Mouse (Mus musculus): ENCODE results near the gene Ier5l. TPM values are rescaled to one million over a fixed set of nuclear protein-coding genes. Genes with fewer than 3 reads are reported as not detected.

Ier5l gene
- polyA plus RNA-seq, 1 experiment from 2014 or later: 2.0 TPM

DNA sequence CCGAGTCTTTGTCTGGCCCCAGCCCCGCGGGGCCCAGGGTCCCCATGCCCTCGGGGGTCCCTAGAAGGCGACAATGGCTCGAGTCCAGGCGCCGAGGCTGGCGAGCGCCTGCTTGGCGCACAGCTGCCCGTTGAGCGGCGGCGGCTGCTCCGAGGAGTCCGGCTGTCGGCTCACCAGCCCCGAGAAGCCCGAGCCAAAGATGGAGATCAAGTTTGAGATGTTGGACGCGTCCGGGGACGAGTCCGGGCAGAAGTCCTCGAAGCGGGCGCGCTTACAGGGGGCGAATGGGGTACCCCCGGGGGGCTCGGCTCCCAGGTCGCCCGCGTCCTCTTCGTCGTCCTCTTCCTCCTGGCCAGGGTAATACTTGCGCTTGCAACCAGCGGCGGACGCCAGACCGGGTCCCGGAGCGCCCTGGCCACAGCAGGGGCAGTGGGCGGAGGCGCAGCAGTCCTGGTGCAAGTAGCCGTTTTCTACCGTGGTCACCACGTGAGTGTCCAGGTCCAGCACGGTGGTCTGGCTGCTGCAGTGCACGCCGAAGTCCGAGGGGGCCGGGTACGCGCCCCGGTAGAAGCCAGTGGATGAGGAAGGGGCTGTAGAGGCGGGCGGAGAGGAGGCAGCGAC is 1.2 kb downstream of the Ier5l start:
- 0% methylated on average over 57 of the region's 60 CpGs for WGBS

DNA sequence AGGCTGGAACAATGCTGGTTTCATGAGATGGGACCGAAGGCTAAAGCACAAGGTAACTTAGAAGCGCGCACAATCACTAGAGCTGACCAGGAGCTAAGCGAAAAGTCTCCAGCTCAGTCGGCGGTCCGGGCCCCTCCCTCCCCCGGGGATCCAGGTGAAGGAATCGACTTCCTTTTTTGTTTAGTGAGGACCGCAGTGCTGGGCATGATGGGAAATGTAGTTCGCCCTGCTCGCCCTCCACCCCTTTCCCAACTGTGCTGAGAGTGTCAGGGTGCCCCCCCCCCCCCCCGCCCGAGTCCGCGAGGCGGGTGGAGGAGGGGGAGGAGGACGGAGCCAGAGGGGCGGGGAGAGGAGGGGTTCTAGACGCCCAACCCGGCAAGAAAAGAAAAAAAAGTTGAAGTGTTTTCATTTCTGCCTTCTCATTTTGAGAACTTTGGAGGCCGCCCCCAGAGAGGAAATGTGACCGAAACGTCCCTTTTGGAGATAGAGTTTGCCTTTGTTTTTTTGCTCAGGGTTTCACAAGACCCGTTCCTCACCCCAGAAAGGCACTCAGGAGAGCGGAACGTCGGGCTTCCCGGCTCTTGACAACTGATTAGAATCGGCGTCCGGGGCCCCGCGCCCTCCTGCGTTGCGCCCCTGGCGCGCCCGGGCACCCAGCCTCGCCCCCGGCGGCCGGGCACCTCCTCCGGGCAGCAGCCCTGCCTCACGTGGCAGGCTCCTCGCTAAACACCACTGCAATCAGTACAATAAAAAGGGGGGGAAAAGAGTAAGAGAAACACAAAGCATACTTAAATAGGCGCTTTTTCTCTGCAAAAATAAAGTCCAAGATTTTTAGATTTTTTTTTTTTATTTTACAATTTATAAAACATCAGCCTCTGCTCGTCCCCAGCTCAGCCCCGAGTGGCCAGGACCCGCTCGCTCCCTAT is 2.0 kb downstream of the Ier5l start:
- Histone ChIP-seq H3K4me2 (ENCODE audit: low read length) (peak overlapping the region; percentile 100), H3K4me3 (ENCODE audit: low read depth, low read length) (peak overlapping the region; percentile 82), H3K27ac (ENCODE audit: low read length) (peak overlapping the region; percentile 89), H3K27me3 (ENCODE audit: control insufficient read depth, insufficient read depth, low read depth, low read length) (no peaks in the 10 kb centered on the region), H3K36me3 (ENCODE audit: control insufficient read depth, insufficient read depth, low read length) (no peaks in the 10 kb centered on the region), H3K9me3 (replicated peaks; ENCODE audit: control insufficient read depth, low read length, poor library complexity, severe bottlenecking) (no peaks in the 10 kb centered on the region), H3K4me1 (ENCODE audit: control insufficient read depth, insufficient read depth, low read length) (peaks cover 30% of the 10 kb centered on the region), H3K9ac (ENCODE audit: low read depth, low read length) (peak overlapping the region; percentile 96)
- ATAC-seq: no peak
- under 1% methylated on average over 47 of the region's 51 CpGs for WGBS

More for the DNA sequence above, 1.2 kb downstream of the Ier5l start:
- Histone ChIP-seq H3K27ac (ENCODE audit: low read length) (peak overlapping the region; percentile 89), H3K4me3 (ENCODE audit: low read depth, low read length) (peak overlapping the region; percentile 82), H3K9me3 (replicated peaks; ENCODE audit: control insufficient read depth, low read length, poor library complexity, severe bottlenecking) (no peaks in the 10 kb centered on the region), H3K36me3 (ENCODE audit: control insufficient read depth, insufficient read depth, low read length) (no peaks in the 10 kb centered on the region), H3K27me3 (ENCODE audit: control insufficient read depth, insufficient read depth, low read depth, low read length) (no peaks in the 10 kb centered on the region), H3K4me2 (ENCODE audit: low read length) (peak overlapping the region; percentile 100), H3K9ac (ENCODE audit: low read depth, low read length) (peak overlapping the region; percentile 96), H3K4me1 (ENCODE audit: control insufficient read depth, insufficient read depth, low read length) (peaks cover 27% of the 10 kb centered on the region)
- ATAC-seq: no peak

DNA sequence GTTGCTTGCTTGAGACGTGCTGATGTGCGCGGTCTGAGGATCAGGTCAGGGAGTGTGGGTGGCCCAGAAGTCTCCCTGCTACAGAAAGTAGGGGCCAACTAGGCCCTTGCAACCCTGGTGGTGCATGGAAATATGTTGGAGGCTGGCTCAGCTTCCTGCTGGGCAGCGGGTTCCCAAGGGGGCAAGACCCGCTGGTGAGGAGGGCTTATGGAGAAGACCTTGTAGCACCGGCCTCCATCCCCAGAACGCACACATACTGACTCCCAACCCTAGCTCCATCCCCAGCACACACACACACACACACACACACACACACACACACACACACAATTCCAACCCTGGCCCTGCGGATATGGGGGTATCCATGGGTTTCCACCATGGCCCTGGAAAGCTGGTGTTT is 3.0 kb downstream of the Ier5l start:
- Histone ChIP-seq H3K4me3 (ENCODE audit: low read depth, low read length) (peak overlapping the region; percentile 82), H3K4me1 (ENCODE audit: control insufficient read depth, insufficient read depth, low read length) (peaks cover 30% of the 10 kb centered on the region)

DNA sequence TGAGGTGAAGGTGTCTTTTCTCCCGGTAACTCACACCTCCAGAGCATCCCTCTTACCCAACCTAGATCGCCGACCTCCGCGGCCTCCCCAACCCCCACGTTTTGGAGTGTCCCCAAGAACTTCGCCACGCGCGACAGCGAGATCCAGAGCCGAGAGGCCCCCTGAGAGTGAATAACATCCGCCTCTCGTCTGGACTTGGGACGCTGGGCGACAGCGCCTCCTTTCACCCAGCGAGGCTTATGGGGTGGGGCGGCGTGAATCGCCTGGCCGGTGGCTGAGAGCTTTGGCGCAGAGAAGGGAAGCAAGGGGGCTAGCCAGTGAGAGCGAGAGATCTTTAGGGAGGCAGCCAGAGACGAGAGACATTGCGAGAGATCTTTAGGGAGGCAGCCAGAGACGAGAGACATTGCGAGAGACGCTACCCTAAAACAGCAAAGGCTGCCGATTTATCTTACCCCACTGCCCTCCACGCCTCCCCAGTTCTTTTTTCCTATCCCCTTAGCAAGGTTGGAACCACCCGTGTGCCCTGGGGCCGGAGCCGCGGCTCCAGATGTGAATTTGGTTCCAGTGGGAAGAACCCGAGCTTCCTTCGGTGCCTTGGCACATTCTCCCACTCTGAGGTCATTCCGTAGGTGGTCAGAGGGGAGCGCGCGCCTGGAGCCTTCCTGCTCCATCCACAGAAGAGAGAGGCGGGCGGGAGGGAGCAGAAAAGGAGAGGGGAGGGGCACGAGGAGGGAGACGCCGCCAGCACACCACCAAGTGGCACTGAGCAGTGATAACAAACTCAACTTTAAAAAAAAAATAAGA is 3.7 kb downstream of the Ier5l start:
- H3K9ac ChIP-seq (ENCODE audit: low read depth, low read length): peak overlapping the region; percentile 84
- peak overlapping the region; percentile 82 for H3K4me3 ChIP-seq (ENCODE audit: low read depth, low read length)
- H3K4me1 ChIP-seq (ENCODE audit: control insufficient read depth, insufficient read depth, low read length): peaks cover 30% of the 10 kb centered on the region
- H3K27me3 ChIP-seq (ENCODE audit: control insufficient read depth, insufficient read depth, low read depth, low read length): no peaks in the 10 kb centered on the region
- no peaks in the 10 kb centered on the region for H3K9me3 ChIP-seq (replicated peaks; ENCODE audit: control insufficient read depth, low read length, poor library complexity, severe bottlenecking)
- H3K27ac ChIP-seq (ENCODE audit: low read length): peak overlapping the region; percentile 85
- H3K4me2 ChIP-seq (ENCODE audit: low read length): peak overlapping the region; percentile 100
- ATAC-seq: peak; percentile 9; the same call in 1 of the 2 replicates
- WGBS: under 1% methylated on average over 46 of the region's 46 CpGs
- no peaks in the 10 kb centered on the region for H3K36me3 ChIP-seq (ENCODE audit: control insufficient read depth, insufficient read depth, low read length)

More for the DNA sequence above, 3.0 kb downstream of the Ier5l start:
- H3K27me3 ChIP-seq (ENCODE audit: control insufficient read depth, insufficient read depth, low read depth, low read length): no peaks in the 10 kb centered on the region
- H3K4me2 ChIP-seq (ENCODE audit: low read length): peak overlapping the region; percentile 100
- no peak for ATAC-seq
- peak overlapping the region; percentile 96 for H3K9ac ChIP-seq (ENCODE audit: low read depth, low read length)
- H3K36me3 ChIP-seq (ENCODE audit: control insufficient read depth, insufficient read depth, low read length): no peaks in the 10 kb centered on the region
- no peaks in the 10 kb centered on the region for H3K9me3 ChIP-seq (replicated peaks; ENCODE audit: control insufficient read depth, low read length, poor library complexity, severe bottlenecking)
- peak overlapping the region; percentile 89 for H3K27ac ChIP-seq (ENCODE audit: low read length)
- WGBS: 9% methylated on average over 6 of the region's 8 CpGs

DNA sequence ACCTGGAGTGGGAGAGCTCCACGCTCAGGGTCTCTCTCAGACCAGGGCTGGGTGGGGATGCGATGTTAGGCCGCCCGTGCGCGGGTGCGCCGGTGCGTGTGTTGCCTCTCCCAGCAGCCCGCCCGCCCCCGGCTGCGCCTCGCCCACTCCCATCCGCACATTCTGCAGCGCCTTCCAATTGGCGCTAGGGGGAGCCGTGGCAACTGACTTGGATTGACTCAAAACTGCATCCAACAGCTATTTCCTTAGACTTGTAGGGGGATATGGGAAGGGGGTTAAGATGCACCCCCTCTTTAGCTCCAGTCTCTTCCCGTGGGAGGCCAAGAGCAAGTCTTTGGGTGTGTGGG is 4.2 kb downstream of the Ier5l start:
- Histone ChIP-seq H3K9ac (ENCODE audit: low read depth, low read length) (peak overlapping the region; percentile 84), H3K4me1 (ENCODE audit: control insufficient read depth, insufficient read depth, low read length) (peaks cover 30% of the 10 kb centered on the region), H3K36me3 (ENCODE audit: control insufficient read depth, insufficient read depth, low read length) (no peaks in the 10 kb centered on the region), H3K4me3 (ENCODE audit: low read depth, low read length) (peak overlapping the region; percentile 82), H3K9me3 (replicated peaks; ENCODE audit: control insufficient read depth, low read length, poor library complexity, severe bottlenecking) (no peaks in the 10 kb centered on the region), H3K27ac (ENCODE audit: low read length) (peak overlapping the region; percentile 85), H3K27me3 (ENCODE audit: control insufficient read depth, insufficient read depth, low read depth, low read length) (no peaks in the 10 kb centered on the region), H3K4me2 (ENCODE audit: low read length) (peak overlapping the region; percentile 100)
- peak; percentile 27; the same call in 1 of the 2 replicates for ATAC-seq
- under 1% methylated on average over 19 of the region's 19 CpGs for WGBS

DNA sequence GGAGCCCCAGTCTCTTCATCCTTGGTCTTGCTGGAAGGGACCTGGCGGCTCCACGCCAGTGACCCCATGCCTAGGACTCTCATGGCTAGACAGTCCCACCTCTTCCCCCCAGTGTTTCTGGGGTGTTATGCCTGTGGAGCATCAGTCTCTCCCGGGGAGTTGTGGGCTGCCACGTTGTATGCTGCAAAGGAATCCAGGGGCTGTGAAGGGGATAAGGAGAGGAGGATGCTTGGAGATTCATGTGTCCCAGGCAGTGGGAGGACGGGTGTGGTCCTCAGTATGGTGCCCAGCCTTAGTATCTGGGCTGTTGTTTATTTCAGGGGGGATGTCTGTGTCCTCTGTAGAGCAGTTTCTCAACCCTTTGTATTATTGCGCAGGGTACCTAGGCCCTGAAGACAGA is 5.0 kb downstream of the Ier5l start:
- Histone ChIP-seq H3K27ac (ENCODE audit: low read length) (peak overlapping the region; percentile 85), H3K27me3 (ENCODE audit: control insufficient read depth, insufficient read depth, low read depth, low read length) (no peaks in the 10 kb centered on the region), H3K36me3 (ENCODE audit: control insufficient read depth, insufficient read depth, low read length) (no peaks in the 10 kb centered on the region), H3K9me3 (replicated peaks; ENCODE audit: control insufficient read depth, low read length, poor library complexity, severe bottlenecking) (no peaks in the 10 kb centered on the region), H3K4me3 (ENCODE audit: low read depth, low read length) (peak overlapping the region; percentile 82), H3K4me2 (ENCODE audit: low read length) (peak overlapping the region; percentile 100), H3K4me1 (ENCODE audit: control insufficient read depth, insufficient read depth, low read length) (peaks cover 26% of the 10 kb centered on the region), H3K9ac (ENCODE audit: low read depth, low read length) (peak overlapping the region; percentile 84)
- no peak for ATAC-seq
- 49% methylated on average over 6 of the region's 6 CpGs for WGBS

DNA sequence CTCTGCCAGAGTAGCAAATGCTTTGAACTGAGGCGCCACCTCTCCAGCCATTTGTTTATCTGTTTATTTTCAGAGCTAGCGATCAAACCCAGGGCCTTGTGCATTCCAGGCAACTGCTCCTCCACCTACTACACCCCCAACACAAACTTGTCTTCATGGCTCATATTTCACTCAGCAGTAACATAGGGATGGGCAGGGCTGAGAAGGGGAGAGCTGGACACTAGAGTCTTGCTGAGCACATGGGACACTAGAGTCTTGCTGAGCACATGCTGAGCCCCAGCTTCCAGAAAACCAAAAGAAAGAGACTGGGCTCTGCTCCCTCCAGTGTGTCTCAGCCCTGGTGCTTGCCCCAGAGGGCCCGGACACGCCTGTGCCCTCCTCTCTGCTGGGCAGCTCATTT is 7.2 kb downstream of the Ier5l start:
- Histone ChIP-seq H3K9ac (ENCODE audit: low read depth, low read length) (no peak overlapping the region), H3K4me3 (ENCODE audit: low read depth, low read length) (no peak overlapping the region), H3K36me3 (ENCODE audit: control insufficient read depth, insufficient read depth, low read length) (no peaks in the 10 kb centered on the region), H3K9me3 (replicated peaks; ENCODE audit: control insufficient read depth, low read length, poor library complexity, severe bottlenecking) (no peaks in the 10 kb centered on the region), H3K27ac (ENCODE audit: low read length) (no peak overlapping the region), H3K4me2 (ENCODE audit: low read length) (no peak overlapping the region), H3K27me3 (ENCODE audit: control insufficient read depth, insufficient read depth, low read depth, low read length) (no peaks in the 10 kb centered on the region), H3K4me1 (ENCODE audit: control insufficient read depth, insufficient read depth, low read length) (peaks cover 30% of the 10 kb centered on the region)
- ATAC-seq: no peak
- 80% methylated on average over 4 of the region's 4 CpGs for WGBS

DNA sequence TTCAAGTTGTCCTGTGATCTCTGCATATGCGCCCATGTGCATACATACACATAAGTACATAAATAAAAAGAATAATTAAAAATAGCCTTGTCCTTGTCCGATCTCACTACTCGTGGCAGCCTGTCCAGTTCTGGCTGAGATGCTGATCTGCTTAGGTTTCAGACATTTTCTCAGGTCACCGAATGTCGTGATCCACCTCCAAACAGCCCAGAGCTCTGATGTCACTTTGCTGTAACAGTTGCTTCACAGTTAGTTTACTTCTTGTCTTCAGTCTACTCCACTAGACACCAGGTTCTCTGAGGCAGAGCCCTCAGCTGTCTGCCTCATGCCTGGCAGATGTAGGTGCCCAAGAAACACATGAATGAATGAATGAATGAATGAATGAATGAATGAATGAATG is 9.6 kb downstream of the Ier5l start:
- Histone ChIP-seq H3K9me3 (replicated peaks; ENCODE audit: control insufficient read depth, low read length, poor library complexity, severe bottlenecking) (no peaks in the 10 kb centered on the region), H3K4me1 (ENCODE audit: control insufficient read depth, insufficient read depth, low read length) (peaks cover 17% of the 10 kb centered on the region), H3K4me3 (ENCODE audit: low read depth, low read length) (0 out of 2 replicates have a peak overlapping the region, but pooled peaks have one; percentile 18), H3K36me3 (ENCODE audit: control insufficient read depth, insufficient read depth, low read length) (no peaks in the 10 kb centered on the region), H3K9ac (ENCODE audit: low read depth, low read length) (no peak overlapping the region), H3K27me3 (ENCODE audit: control insufficient read depth, insufficient read depth, low read depth, low read length) (no peaks in the 10 kb centered on the region), H3K4me2 (ENCODE audit: low read length) (peak overlapping the region; percentile 44), H3K27ac (ENCODE audit: low read length) (no peak overlapping the region)
- no peak for ATAC-seq
- WGBS: 75% methylated on average over 5 of the region's 5 CpGs

Measured in midbrain, embryonic 16.5 days (tissue).